Mouse (Mus musculus): ENCODE results near the gene Hoxd11. TPM values are rescaled to one million over a fixed set of nuclear protein-coding genes. Genes with fewer than 3 reads are reported as not detected.

The Hoxd11 gene
- polyA plus RNA-seq, 1 experiment = 0.76 TPM

GRCm38 (mm10) chr2:74695813-74696430 lies 16.6 kb downstream of the Hoxd11 start:
- no peak for DNase-seq (ENCODE audit: low read depth)

GRCm38 (mm10) chr2:74696442-74697335 lies 17.3 kb downstream of the Hoxd11 start:
- DNase-seq (ENCODE audit: low read depth) = no peak

DNA sequence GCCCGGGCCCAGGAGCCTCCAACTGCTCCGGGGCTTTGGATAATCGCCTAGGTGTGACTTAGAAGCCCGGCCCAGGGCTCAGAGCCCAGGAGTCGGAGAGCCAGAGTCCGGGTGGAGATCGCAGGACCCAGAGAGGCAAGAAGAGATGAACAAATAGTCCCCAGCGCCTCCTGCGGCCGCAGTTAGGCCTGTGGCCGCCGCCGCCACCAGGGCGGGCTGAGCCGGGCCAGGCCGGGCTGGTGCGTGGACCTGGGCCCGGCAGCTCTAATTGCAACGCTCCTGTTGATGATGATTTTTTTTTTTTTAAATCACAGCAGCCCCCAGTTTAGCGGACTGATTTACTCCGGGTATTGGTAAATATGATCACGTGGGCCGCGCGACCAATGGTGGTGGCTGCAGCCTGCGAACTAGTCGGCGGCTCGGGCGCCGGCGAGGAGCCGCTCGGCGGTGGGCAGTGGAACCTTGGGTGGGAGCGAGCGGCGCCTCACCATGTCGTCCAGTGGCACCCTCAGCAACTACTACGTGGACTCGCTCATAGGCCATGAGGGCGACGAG lies 18.3 kb downstream of the Hoxd11 start, which contains the start of gene Hoxd9:
TSS of gene Hoxd9 (plus strand) at position 161 of the 555 bp plus-strand sequence.
- no peak for DNase-seq (ENCODE audit: low read depth)

GRCm38 (mm10) chr2:74698201-74699052 lies 19.1 kb downstream of the Hoxd11 start:
- no peak for DNase-seq (ENCODE audit: low read depth)

- DNase-seq (ENCODE audit: low read depth) = no peak
These were observed 19.7 kb downstream of the Hoxd11 start for GRCm38 (mm10) chr2:74699053-74699430.

DNA sequence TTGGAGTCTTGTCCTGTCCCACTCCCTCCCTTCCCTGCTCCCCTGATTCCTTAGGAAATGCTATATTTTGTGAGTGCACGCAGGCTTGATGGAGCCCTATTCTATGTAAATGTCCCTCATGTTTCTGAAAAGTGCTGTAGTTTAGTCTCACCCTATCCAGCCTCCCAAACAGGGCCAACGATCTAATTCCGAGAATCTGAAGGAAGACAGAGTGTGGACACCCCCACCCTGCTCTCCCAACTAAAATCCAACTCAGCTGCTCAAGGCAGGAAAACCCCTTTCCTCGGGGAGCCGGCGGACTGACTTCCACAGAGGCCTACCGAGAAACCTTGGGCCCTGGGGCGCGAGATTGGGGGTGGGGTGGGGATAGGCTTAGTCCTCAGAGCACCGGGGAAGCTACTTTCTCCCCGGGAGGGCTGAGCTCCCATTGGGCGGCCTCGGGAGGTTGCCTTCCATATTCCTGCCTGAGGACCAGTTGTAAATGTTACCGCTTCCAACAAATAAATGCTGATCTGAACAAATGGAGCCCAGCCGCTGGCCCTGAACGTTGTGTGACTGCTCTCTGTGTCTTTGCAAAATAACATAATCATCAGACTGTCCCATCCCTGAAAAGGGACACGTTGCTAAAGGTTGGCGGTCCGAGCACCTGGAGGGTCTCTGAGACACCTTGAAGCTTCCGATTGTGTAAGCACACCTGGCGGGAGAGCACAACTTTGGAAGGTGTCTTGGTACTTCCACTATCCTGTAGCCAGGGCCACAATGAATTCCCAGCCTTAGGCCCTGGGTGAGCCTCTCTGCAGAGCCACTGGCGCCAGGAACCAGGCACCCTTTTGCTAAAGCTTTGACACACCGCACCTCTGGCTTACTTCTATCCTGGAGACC lies 20.5 kb downstream of the Hoxd11 start:
- no peak for DNase-seq (ENCODE audit: low read depth)

GRCm38 (mm10) chr2:74700546-74701112 lies 21.3 kb downstream of the Hoxd11 start:
- DNase-seq (ENCODE audit: low read depth) = no peak

DNA sequence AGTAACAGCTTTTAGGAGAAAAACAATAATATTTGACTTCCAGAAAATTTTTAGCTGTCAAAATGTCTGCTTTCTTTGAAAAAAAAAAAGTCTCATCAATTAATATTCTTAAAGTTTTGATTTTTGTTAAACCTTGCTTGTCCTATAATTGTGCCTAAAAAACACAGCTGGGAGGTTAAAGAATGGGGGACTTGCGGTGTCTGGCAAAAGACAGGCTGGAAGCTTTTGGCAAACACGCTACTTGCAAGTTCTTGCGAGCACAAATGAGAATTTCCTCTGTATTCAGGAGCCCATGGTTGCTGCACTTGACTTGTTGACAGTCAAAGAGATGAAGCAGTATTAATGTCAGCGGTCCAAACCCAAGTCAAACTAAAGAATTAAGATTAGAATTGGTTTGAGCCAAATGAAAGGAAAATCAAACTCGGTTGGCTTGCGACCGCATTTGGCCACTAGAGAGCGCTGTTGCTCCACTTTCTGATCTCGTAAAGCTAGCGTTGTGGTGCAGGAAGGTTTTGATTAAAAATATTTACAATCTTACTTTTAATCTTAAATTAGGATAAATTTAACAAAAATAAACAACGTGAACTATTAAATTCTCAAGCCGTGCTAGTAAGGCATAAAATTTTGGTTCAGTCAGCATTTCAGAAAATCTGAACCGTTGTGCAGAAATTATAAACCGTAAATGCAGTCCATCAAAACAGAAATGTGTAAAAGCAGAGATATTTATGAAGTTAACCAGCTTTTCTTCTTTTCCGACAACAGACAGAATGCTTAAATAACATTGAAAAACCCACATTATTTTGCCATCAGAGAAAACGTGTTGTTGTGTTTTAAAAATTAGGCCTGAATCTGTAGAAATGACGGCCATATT lies 22.8 kb downstream of the Hoxd11 start:
- no peak for DNase-seq (ENCODE audit: low read depth)

DNA sequence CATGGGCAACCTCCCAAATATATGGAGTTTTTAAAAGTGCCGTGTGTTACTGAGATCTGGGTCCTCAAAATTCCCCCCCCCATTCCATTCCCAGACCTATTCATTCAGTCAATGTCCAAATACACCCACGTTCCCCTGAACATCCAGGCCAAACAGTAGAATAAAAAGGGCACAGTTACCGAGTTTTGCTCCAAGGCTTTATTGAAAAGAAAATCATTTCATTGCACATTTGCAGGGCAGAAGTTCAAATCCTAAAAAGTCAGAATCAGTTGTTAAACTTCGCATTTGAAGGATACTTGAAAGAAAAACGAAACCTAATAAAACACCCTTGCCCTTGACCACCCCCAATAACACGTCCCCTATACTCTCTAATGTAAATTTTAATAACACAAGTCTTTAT lies 23.5 kb downstream of the Hoxd11 start:
- DNase-seq (ENCODE audit: low read depth) = no peak

DNA sequence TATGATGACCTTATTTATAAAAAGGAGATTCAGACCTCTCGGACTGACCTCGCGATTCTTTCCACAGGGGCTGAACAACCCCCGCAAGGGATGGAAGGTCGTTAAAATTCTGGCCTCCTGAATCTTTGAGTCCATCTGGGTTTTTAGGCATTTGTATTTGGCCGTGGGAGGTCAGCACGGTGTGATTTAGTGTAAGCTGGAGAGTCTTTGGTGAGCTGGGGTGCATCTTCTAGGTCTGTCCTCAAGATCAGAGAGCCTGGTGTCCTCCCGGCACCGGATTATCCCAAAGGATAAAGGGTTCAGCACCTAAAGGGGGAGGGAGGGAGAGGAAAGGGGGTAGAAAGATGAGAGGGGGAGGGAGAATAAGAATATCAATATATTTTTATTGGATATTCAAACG lies 24.0 kb downstream of the Hoxd11 start:
- DNase-seq (ENCODE audit: low read depth) = no peak

DNA sequence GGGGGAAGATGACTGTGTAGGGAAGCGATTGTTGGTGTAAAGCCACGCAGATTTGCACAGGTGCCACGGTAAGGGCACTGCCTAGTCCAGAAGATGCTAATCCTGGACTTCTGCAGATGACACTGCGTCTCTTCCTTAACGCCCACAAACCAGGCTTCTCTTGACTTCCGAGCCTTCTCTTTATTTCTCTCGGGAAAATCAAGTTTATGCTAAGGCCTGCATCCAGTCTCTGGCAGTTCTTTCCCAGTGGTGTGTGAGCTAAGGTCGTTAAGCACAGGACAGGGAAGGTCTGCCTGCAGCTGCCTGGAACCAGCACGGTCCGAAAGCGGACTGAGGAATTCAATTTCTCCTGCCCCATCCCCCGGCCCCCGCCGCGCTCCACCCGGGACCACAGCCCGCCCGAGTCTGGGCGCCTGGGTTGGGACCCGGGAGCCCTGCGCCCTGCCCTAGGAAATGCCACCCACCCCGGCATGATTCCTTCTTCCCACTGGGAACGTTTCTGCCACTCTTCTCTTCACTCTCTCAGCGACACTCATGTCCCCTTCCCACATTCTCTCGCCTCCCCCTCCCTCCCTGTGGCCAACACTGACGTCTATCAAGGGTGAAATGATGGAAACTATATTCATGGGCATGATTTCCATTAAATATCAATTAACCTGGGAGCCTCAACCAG lies 24.5 kb downstream of the Hoxd11 start:
- DNase-seq (ENCODE audit: low read depth) = no peak

DNA sequence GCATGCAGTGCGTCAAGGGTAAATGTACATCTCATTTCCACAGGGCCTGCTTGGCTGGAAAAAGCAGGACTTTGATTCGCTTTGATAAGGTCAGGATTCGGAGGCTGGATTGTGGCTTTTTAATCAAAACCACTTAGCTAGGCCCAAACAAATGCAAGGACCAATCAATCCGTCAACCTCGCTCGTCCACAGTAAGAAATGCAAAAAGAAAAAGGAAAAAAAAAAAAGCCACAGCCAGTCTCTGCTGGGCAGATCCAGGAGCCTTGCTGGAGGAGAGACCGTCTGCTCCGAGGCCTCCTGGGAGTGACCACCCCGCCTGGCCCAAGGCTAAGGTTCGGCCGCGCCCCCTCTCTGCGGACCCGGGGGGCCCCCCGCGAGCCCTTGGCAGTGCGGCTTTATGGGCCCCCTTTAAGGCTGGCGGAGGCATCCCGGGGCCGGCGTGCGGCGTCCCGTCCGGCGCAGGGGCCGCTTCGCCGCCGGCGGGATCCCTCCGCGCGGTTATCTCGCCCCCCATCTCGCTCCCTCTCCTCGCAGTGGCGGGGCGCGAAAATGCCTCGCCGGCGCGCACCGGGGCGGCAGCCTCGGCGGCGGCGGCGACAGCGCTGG lies 25.1 kb downstream of the Hoxd11 start, which contains the start of gene Hoxd8:
TSS of gene Hoxd8 (plus strand) at position 223 of the 606 bp plus-strand sequence.
- DNase-seq (ENCODE audit: low read depth) = no peak

- no peak for DNase-seq (ENCODE audit: low read depth)
These were observed 25.7 kb downstream of the Hoxd11 start for GRCm38 (mm10) chr2:74704999-74705466.

- no peak for DNase-seq (ENCODE audit: low read depth)
These were observed 26.2 kb downstream of the Hoxd11 start for GRCm38 (mm10) chr2:74705467-74706089.

GRCm38 (mm10) chr2:74706393-74706960 lies 27.1 kb downstream of the Hoxd11 start:
- no peak for DNase-seq (ENCODE audit: low read depth)

DNA sequence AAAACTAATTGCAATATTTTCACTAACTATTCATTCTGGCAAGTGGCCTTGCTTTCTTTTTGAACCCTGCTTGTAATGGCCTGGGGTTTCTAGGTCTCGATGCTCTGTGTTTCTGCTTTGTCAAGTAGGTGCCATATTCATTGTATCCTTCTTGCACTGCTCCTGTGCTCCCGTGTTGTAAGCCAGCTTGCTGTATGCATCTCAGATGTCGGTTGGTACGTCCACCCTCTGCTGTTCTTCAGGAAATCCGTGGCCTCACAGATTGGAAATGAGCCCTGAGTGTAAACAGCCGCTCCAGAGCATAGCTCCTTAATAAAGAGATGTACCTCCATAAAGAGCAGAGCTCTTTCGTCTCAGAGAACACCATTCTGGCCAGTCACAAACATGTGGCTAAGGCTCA lies 28.2 kb downstream of the Hoxd11 start:
- DNase-seq (ENCODE audit: low read depth) = no peak

GRCm38 (mm10) chr2:74708676-74709075 lies 29.3 kb downstream of the Hoxd11 start:
- no peak for DNase-seq (ENCODE audit: low read depth)
